Mouse (Mus musculus) G1E (cell line): ENCODE data around the gene A930017K11Rik.

Experiments
- CTCF ChIP-seq: IDR thresholded peaks from 2 replicates; pipeline ENCODE4 v1.5.1; 2012; ENCODE audit warnings: low read depth, low read length, inconsistent platforms, mixed read lengths
- GATA1 ChIP-seq: IDR thresholded peaks from 2 replicates; pipeline ENCODE4 v1.6.1; 2012; ENCODE audit warnings: borderline replicate concordance, low read length, inconsistent platforms, mixed read lengths
- POLR2AphosphoS5 ChIP-seq: IDR thresholded peaks from 2 replicates; pipeline ENCODE4 v1.6.1; 2012; ENCODE audit warnings: low read depth, low read length, inconsistent platforms; ENCODE audit not compliant: insufficient replicate concordance
- TAL1 ChIP-seq: conservative IDR thresholded peaks from 2 replicates; pipeline ENCODE4 v1.6.1; 2012; ENCODE audit warnings: low read depth, low read length, inconsistent platforms, mixed read lengths

GRCm38 (mm10) chr17:25922120-25922519, 30.2 kb downstream of the A930017K11Rik start:
- no peak for TF ChIP-seq CTCF
- no peak for TF ChIP-seq POLR2AphosphoS5
- TF ChIP-seq TAL1, result no peak
- TF ChIP-seq GATA1, result no peak
